Mouse (Mus musculus) lung, postnatal 0 days (tissue): ENCODE results near the gene Ikzf1. TPM values are rescaled to one million over a fixed set of nuclear protein-coding genes. Genes with fewer than 3 reads are reported as not detected.

Experiments
- ATAC-seq: fragments of 200-750 bp; cut with Nextera tagmentation; 2 replicates; pipeline ENCODE4 v1.8.0; 2017; ENCODE audit warnings: moderate library complexity
- DNase-seq: peaks from one replicate; pipeline ENCODE4 v3.0.0-alpha.2; 2016; ENCODE audit warnings: low spot score
- H3K27ac ChIP-seq: fragments of 300-500 bp; sonication (generic); 2 replicates; pipeline ENCODE4 v1.5.1; 2014; ENCODE audit warnings: antibody characterized with exemption, mild to moderate bottlenecking, low read length, mixed read lengths
- H3K27me3 ChIP-seq: fragments of 300-500 bp; sonication (generic); replicated peaks from 2 replicates; pipeline ENCODE4 v1.6.1; 2014; ENCODE audit warnings: low read length, mixed read lengths; ENCODE audit not compliant: insufficient read depth
- H3K36me3 ChIP-seq: fragments of 300-500 bp; sonication (generic); 2 replicates; pipeline ENCODE4 v1.6.1; 2014; ENCODE audit warnings: low read length, mixed read lengths; ENCODE audit not compliant: insufficient read depth
- H3K4me1 ChIP-seq: fragments of 300-500 bp; sonication (generic); 2 replicates; pipeline ENCODE4 v1.6.1; 2014; ENCODE audit warnings: antibody characterized with exemption, low read depth, low read length, mixed read lengths; ENCODE audit not compliant: insufficient read depth
- H3K4me2 ChIP-seq: fragments of 300-500 bp; sonication (generic); replicated peaks from 2 replicates; pipeline ENCODE4 v1.6.1; 2014; ENCODE audit warnings: low read depth, mild to moderate bottlenecking, low read length, moderate library complexity, mixed read lengths
- H3K4me3 ChIP-seq: fragments of 300-500 bp; sonication (generic); 2 replicates; pipeline ENCODE4 v1.5.1; 2014; ENCODE audit warnings: low read depth, low read length
- H3K9ac ChIP-seq: fragments of 300-500 bp; sonication (generic); replicated peaks from 2 replicates; pipeline ENCODE4 v1.6.1; 2014; ENCODE audit warnings: low read depth, mild to moderate bottlenecking
- H3K9me3 ChIP-seq: fragments of 300-500 bp; sonication (generic); 2 replicates; pipeline ENCODE4 v1.6.1; 2016; ENCODE audit warnings: low read length, mixed read lengths
- CTCF ChIP-seq: IDR thresholded peaks from 2 replicates; pipeline ENCODE4 v1.5.1; 2016; ENCODE audit warnings: antibody characterized with exemption, mild to moderate bottlenecking
- EP300 ChIP-seq: IDR thresholded peaks from 2 replicates; pipeline ENCODE4 v1.6.1; 2016; ENCODE audit warnings: antibody characterized with exemption, mild to moderate bottlenecking, control low read depth
- WGBS: fragments of 180-500 bp; shearing (Covaris S2); extraction: QIAGEN DNeasy Blood & Tissue Kit; methylation state at CpG from one replicate; pipeline ENCODE4 v1.1.7; 2014; 5-methylcytosine and 5-hydroxymethylcytosine counted together
- polyA plus RNA-seq: library from polyadenylated mRNA; unstranded; fragments of >200 nt; fragmentation: Nextera tagmentation; extraction: Ambion mirVana; gene quantifications from 2 replicates; pipeline ENCODE4 v1.2.1, GENCODE M21; 2015

Gene Ikzf1
- polyA plus RNA-seq, 1 experiment from 2014 or later, result 1.7 TPM

DNA sequence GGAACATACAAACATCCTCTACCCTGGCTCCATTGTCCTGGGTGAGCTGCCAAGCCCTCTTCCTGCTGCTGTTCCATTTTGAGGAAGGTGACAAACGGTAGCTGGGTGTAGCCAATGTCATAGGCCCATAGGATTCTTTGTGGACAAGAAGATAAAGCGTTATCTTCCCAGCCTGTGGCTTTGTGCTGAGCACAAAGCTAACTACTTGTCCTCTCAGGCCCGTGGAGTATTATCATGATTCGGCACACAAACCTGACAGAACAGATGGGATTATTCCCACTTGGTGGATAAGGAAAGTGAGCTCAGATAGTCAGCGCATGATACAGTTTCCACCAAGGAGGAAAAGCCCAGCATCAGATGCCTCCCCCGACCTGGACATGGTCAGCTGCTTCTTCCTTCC, 50.4 kb downstream of the Ikzf1 start:
- no peaks in the 10 kb centered on the region for H3K4me1 ChIP-seq
- no peak for DNase-seq
- no peaks in the 10 kb centered on the region for H3K27me3 ChIP-seq
- no peaks in the 10 kb centered on the region for H3K36me3 ChIP-seq
- no peak for ATAC-seq
- no peaks in the 10 kb centered on the region for H3K9me3 ChIP-seq
- H3K27ac ChIP-seq, result no peak overlapping the region
- no peak overlapping the region for H3K9ac ChIP-seq
- TF ChIP-seq EP300 (no peak), CTCF (no peak)
- H3K4me2 ChIP-seq, result no peak overlapping the region
- H3K4me3 ChIP-seq, result no peak overlapping the region
- WGBS, result 73% methylated on average over 6 of the region's 6 CpGs

DNA sequence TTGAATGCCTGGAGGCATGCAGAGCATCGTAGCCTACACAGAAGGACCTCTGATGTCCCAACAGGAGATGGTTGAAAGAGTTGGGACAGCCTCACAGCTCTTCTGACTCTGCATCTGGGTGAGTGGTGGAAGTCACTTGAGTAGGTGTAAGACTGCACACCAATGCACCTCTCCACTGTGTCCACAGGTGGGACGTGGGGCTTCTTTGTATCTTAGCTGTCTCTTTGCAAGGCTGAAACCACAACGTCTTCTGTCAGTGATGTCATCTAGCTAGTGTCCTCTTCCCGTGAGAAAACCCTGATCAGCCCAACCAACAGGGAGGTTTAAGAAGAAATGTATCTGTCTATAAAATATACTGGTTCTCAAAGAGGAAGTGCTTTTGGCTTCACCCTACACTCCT, 52.1 kb downstream of the Ikzf1 start:
- no peak for TF ChIP-seq CTCF
- TF ChIP-seq EP300, result no peak
- Histone ChIP-seq H3K4me3 (no peak overlapping the region), H3K27ac (no peak overlapping the region), H3K9me3 (no peaks in the 10 kb centered on the region), H3K4me1 (no peaks in the 10 kb centered on the region), H3K36me3 (no peaks in the 10 kb centered on the region), H3K4me2 (no peak overlapping the region), H3K27me3 (no peaks in the 10 kb centered on the region), H3K9ac (no peak overlapping the region)
- DNase-seq (no peak), ATAC-seq (no peak)
- WGBS, result 78% methylated on average over 4 of the region's 4 CpGs

DNA sequence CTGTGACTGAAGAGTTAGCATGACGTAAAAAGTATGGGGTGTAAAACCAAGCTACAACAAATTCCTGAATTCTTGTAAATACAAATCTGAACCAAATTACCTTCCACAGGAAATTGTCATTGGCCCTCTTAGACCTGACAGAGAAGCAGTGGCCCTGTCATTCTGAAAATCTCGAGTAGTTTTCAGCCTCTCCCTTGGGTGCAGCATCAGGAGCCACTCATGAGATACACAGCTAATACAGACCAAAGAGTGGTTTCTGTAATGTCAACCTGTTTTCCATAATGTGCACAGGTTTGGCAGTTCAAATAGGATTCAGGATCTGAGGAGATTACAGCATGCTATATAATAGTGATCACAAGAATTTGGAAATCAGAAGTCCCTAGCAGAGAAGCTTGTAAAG, 52.8 kb downstream of the Ikzf1 start:
- H3K27ac ChIP-seq, result no peak overlapping the region
- H3K4me1 ChIP-seq, result no peaks in the 10 kb centered on the region
- no peaks in the 10 kb centered on the region for H3K9me3 ChIP-seq
- DNase-seq (no peak), ATAC-seq (no peak)
- no peaks in the 10 kb centered on the region for H3K36me3 ChIP-seq
- no peak overlapping the region for H3K9ac ChIP-seq
- H3K4me3 ChIP-seq, result no peak overlapping the region
- TF ChIP-seq CTCF, result no peak
- TF ChIP-seq EP300, result no peak
- H3K27me3 ChIP-seq, result no peaks in the 10 kb centered on the region
- 50% methylated on average over 2 of the region's 2 CpGs for WGBS
- no peak overlapping the region for H3K4me2 ChIP-seq

GRCm38 (mm10) chr11:11739054-11739453, 54.3 kb downstream of the Ikzf1 start:
- no peak overlapping the region for H3K4me2 ChIP-seq
- TF ChIP-seq CTCF (no peak), EP300 (no peak)
- 89% methylated on average over 3 of the region's 3 CpGs for WGBS
- DNase-seq (no peak), ATAC-seq (no peak)
- H3K4me3 ChIP-seq, result no peak overlapping the region
- H3K27ac ChIP-seq, result no peak overlapping the region
- H3K27me3 ChIP-seq, result no peaks in the 10 kb centered on the region
- H3K9me3 ChIP-seq, result no peaks in the 10 kb centered on the region
- no peaks in the 10 kb centered on the region for H3K36me3 ChIP-seq
- no peak overlapping the region for H3K9ac ChIP-seq
- no peaks in the 10 kb centered on the region for H3K4me1 ChIP-seq

DNA sequence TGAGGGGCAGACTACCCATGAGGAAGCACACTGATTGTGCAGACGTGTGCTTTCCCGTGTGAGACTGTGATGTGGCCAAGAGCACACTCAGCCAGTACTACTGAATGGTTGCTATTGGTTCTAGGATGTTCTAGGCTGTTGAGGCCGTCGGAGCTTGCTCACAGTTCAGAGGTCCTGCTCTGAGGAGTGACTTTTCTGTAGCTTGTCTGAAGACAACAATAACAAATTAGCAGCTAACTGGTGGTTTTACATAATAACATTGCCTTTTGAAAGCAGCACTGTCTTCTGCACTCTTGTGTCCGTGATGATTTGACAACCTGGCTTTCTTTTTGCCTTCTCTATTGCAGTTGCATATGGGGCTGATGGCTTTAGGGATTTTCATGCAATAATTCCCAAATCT, 55.8 kb downstream of the Ikzf1 start:
- H3K27me3 ChIP-seq, result no peaks in the 10 kb centered on the region
- H3K27ac ChIP-seq, result no peak overlapping the region
- no peaks in the 10 kb centered on the region for H3K36me3 ChIP-seq
- TF ChIP-seq CTCF (no peak), EP300 (no peak)
- WGBS, result 67% methylated on average over 5 of the region's 5 CpGs
- H3K9ac ChIP-seq, result no peak overlapping the region
- no peaks in the 10 kb centered on the region for H3K4me1 ChIP-seq
- H3K4me2 ChIP-seq, result no peak overlapping the region
- H3K4me3 ChIP-seq, result no peak overlapping the region
- ATAC-seq, result no peak
- H3K9me3 ChIP-seq, result no peaks in the 10 kb centered on the region
- no peak for DNase-seq

- ATAC-seq (no peak), DNase-seq (no peak)
- Histone ChIP-seq H3K27ac (no peak overlapping the region), H3K9me3 (no peaks in the 10 kb centered on the region), H3K4me3 (no peak overlapping the region), H3K9ac (no peak overlapping the region), H3K4me2 (no peak overlapping the region), H3K4me1 (no peaks in the 10 kb centered on the region), H3K36me3 (no peaks in the 10 kb centered on the region), H3K27me3 (no peaks in the 10 kb centered on the region)
- no peak for TF ChIP-seq CTCF
- no peak for TF ChIP-seq EP300
- WGBS, result 83% methylated on average over 5 of the region's 5 CpGs
Observed at GRCm38 (mm10) chr11:11741574-11741973, 56.8 kb downstream of the Ikzf1 start.

DNA sequence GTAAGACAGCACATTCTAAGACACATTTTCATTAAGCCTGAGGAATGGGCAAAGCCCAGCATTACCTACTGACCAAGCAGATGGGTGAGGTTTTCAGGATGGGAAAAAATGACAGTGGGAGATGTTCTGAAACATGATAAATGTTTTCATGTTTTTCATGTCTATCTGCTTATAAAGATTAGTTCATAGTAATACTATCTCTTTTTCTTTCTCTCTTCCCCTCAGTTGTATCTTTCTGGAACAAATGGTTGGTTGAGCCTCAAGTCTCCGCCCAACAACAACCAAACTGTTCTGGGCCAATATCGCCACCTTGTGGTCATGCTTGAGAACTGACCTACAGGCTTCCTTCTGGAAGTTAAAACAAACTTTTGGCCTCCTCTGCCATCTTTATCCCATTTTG, 57.8 kb downstream of the Ikzf1 start:
- ATAC-seq, result no peak
- H3K27me3 ChIP-seq, result no peaks in the 10 kb centered on the region
- no peaks in the 10 kb centered on the region for H3K36me3 ChIP-seq
- no peak overlapping the region for H3K9ac ChIP-seq
- no peak overlapping the region for H3K4me2 ChIP-seq
- peak; percentile 46 for DNase-seq
- H3K27ac ChIP-seq, result no peak overlapping the region
- no peak overlapping the region for H3K4me3 ChIP-seq
- no peaks in the 10 kb centered on the region for H3K9me3 ChIP-seq
- 20% methylated on average over 2 of the region's 2 CpGs for WGBS
- no peaks in the 10 kb centered on the region for H3K4me1 ChIP-seq
- TF ChIP-seq CTCF (peak; percentile 78), EP300 (no peak)
